Mouse (Mus musculus): ENCODE data around the gene Plgrkt.

The Plgrkt gene

GRCm38 (mm10) chr19:29354895-29355877 lies 12.0 kb downstream of the Plgrkt start:
- peak; percentile 69 for DNase-seq (ENCODE audit: low read depth, low spot score)

DNA sequence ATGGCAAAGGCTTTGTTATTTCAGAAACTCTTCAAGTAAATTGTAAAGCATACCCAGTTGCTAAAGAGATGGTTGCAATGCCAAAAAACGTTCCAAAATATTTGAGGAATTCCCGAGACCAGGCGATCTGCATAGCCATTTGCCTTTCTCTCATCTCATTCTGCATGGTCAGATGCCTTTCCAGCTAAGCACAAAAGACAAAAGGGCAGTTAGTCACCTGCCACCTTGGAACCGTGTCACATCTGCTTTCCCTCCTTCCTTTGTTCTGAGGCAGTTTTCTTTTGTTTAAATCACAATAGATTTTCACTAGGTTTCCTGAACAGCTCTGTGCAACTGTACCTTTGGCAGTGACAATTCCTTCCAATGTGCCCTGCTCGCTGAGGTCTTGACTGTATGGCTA lies 16.2 kb downstream of the Plgrkt start:
- no peak for DNase-seq (ENCODE audit: low read depth, low spot score)

- no peak for DNase-seq (ENCODE audit: low read depth, low spot score)
Measured at GRCm38 (mm10) chr19:29345636-29346035, 21.6 kb downstream of the Plgrkt start.

GRCm38 (mm10) chr19:29344868-29345267 lies 22.3 kb downstream of the Plgrkt start:
- no peak for DNase-seq (ENCODE audit: low read depth, low spot score)

- DNase-seq (ENCODE audit: low read depth, low spot score): no peak
Measured at GRCm38 (mm10) chr19:29342281-29342680, 24.9 kb downstream of the Plgrkt start.

- DNase-seq (ENCODE audit: low read depth, low spot score): no peak
Measured at GRCm38 (mm10) chr19:29341029-29341428, 26.2 kb downstream of the Plgrkt start.

DNA sequence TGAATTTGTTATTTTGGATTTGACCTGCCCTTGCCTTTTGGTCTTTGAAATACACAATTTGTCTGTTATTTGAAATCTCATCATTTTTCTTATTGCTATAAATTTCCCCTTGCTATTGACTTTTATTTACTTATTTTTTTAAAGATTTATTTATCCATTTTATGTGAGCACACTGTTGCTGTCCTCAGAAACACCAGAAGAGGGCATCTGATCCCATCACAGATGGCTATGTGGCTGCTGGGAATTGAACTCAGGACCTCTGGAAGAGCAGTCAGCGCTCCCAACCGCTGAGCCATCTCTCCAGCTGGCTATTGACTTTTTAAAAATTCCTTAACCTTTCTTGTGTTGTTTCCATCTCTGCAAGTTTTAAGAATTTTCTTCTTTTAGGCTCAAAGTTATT lies 30.6 kb downstream of the Plgrkt start:
- no peak for DNase-seq (ENCODE audit: low read depth, low spot score)

DNA sequence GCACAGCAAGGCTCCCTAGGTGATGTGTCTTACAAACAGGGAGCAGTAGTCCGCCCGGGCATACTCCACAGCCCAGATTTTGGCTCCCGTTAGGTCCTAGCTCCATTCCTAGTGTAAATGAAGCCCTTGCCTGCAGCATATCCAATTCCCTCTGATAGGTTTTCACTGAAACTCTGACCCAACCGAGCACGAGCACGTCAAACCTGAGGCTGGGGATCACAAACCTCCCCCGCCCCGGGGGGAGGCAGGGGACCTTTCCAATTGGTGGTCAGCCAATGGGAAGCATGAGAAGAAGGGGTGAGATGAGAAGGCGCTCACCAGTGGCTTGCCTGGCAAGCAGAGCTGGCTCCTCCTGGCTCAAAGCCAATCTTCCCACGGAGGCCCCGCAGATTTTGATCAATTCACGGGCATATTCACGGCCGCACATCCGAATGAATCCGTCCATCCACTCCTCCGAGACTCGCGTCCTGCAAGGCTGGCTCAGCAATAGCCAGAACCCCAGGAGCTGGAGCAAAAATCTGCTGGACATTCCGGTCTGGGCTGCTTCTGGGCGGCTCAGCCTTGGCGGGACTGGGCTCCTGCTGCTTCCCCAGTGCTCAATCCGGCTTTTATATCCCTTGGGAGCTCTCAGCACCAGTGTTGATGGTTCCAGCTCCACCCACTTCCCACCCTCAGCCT lies 33.0 kb downstream of the Plgrkt start, which contains the start of gene Rln1:
Gene Rln1 (minus strand): TSS at position 603 of the 678 bp plus-strand sequence.
- no peak for DNase-seq (ENCODE audit: low read depth, low spot score)

- no peak for DNase-seq (ENCODE audit: low read depth, low spot score)
Measured at GRCm38 (mm10) chr19:29326822-29327552, 40.2 kb downstream of the Plgrkt start.

DNA sequence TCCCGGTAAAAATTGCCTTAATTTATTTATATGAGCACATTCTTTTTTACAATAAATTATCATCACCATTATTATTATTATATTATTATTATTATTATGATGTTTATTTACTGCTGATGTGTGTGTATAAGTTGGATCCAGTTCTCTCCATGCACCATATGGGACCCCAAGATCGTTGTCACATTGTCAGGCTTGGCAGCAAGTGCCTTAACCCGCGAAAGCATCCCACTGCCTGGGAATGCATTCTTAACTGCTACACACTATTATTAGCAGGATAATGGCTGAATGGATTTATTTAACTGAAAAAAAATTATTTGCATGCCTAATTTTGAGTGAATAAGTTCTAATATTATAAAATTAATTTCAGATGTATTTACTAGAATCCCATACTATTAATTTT lies 40.8 kb downstream of the Plgrkt start:
- DNase-seq (ENCODE audit: low read depth, low spot score): no peak

GRCm38 (mm10) chr19:29325852-29326180 lies 41.4 kb downstream of the Plgrkt start:
- no peak for DNase-seq (ENCODE audit: low read depth, low spot score)

DNA sequence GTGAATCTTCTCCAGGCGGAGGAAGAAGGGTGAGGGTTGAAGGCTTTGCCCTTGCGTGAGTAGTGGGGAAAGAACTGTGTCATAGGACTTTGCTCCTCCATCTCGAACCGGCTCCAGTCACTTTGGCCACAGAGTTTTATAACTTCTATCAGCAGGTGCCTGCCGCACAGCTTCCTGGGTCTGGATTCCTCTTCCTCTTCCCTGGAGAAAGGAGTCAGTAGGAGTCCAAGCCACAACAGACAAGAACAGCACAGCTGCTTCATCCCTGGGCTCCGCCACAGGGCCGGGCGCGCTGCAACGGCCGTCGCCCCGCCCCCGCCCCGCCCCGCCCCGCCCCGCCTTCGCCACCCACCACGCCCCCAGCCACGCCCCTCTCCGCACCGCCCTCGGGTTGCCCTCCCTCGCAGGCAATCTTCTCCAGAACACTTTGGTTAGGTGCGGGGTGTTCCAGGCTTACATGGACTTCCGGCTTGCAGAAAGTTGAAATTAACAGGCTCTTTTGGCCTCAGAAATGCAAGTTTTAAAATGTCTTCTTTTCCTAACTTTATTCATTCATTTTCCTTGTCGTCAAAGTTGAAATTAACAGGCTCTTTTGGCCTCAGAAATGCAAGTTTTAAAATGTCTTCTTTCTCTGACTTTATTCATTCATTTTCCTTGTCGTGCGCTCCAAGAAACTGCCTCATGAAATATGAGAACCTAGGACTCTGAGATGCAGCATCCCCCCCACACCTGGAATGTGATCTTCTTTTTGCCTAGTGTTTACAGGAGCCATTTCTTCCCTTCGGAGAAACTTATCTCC lies 41.9 kb downstream of the Plgrkt start, which contains the start of gene Insl6:
Gene Insl6 (minus strand): TSS at position 304 of the 799 bp plus-strand sequence.
- DNase-seq (ENCODE audit: low read depth, low spot score): no peak

- DNase-seq (ENCODE audit: low read depth, low spot score): no peak
Measured at GRCm38 (mm10) chr19:29323416-29324049, 43.7 kb downstream of the Plgrkt start.

DNA sequence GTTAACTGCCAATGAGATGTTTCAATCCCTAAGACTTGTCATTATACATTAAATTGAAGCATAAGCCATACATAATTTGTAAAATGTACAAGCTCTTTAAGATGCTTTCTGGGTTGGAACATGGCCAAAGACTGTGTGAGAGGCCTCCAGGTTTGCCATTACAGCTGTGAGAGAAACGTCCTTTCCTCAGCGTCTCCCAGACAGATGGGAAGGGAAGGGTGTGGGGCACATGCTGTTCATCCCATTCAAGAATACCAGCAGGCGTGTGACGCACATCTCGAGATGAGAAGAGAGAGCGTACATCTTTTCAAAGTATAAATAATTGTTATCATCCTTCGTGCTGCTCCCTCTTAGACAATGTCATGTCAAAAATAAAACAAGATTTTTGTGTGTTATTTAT lies 54.5 kb downstream of the Plgrkt start:
- no peak for DNase-seq (ENCODE audit: low read depth, low spot score)

DNA sequence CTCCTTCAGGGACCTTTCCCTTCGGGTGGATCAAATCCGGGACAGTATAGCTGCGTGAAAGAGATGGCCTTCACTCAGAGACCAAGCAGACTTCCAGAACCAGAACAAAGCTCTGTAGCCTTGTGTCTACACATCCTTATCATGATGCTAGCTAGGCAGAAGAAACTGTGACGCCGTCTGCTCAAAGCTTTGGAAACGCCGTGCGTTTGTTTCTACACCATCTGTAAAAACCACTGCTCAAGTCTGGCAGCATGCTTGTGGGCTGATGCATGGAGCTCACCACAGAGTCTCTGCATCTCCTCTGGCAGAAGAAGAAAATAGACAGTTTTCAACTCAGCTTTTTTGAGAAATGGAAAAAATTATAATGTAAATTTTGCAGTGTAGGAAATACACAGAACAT lies 55.4 kb downstream of the Plgrkt start:
- peak; percentile 46 for DNase-seq (ENCODE audit: low read depth, low spot score)

- DNase-seq (ENCODE audit: low read depth, low spot score): no peak
Measured at GRCm38 (mm10) chr19:29308832-29309231, 58.4 kb downstream of the Plgrkt start.

DNA sequence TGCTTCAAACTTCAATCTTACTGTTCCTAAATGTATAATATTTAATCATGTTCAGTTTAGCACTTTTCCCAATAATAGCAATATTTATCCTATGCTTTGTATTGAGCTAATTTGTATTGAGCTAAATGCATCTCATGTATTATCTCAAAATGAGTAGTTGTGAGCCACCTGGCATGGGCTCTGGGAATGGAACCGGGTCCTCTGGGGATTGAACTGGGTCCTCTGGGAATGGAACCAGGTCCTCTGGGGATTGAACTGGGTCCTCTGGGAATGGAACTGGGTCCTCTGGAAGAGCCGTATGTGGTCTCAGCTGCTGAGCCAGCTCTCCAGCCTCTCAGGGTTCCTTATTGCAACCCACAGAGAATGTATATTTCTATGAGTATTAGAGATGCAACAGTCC lies 65.1 kb downstream of the Plgrkt start:
- no peak for DNase-seq (ENCODE audit: low read depth, low spot score)

- no peak for DNase-seq (ENCODE audit: low read depth, low spot score)
Measured at GRCm38 (mm10) chr19:29300919-29301318, 66.3 kb downstream of the Plgrkt start.
